Mouse (Mus musculus): ENCODE measurements around the gene Tenm3. TPM values are rescaled to one million over a fixed set of nuclear protein-coding genes. Genes with fewer than 3 reads are reported as not detected.

The Tenm3 gene
- polyA plus RNA-seq, 1 experiment: 0.71 TPM

- 76% methylated on average over 6 of the region's 6 CpGs for WGBS
- DNase-seq (ENCODE audit: low read depth, low spot score): no peak
Observed at GRCm38 (mm10) chr8:48259832-48260231, 583.9 kb downstream of the Tenm3 start.

GRCm38 (mm10) chr8:48243876-48244275 lies 599.9 kb downstream of the Tenm3 start:
- 69% methylated on average over 2 of the region's 2 CpGs for WGBS
- DNase-seq (ENCODE audit: low read depth, low spot score): no peak

- DNase-seq (ENCODE audit: low read depth, low spot score): no peak
- WGBS: 50% methylated on average over 6 of the region's 6 CpGs
Observed at GRCm38 (mm10) chr8:48240917-48241531, 602.7 kb downstream of the Tenm3 start.

GRCm38 (mm10) chr8:48236968-48237367 lies 606.8 kb downstream of the Tenm3 start:
- no peak for DNase-seq (ENCODE audit: low read depth, low spot score)
- WGBS: 94% methylated on average over 5 of the region's 5 CpGs

GRCm38 (mm10) chr8:48232927-48233326 lies 610.8 kb downstream of the Tenm3 start:
- WGBS: 87% methylated on average over 7 of the region's 7 CpGs
- DNase-seq (ENCODE audit: low read depth, low spot score): no peak

DNA sequence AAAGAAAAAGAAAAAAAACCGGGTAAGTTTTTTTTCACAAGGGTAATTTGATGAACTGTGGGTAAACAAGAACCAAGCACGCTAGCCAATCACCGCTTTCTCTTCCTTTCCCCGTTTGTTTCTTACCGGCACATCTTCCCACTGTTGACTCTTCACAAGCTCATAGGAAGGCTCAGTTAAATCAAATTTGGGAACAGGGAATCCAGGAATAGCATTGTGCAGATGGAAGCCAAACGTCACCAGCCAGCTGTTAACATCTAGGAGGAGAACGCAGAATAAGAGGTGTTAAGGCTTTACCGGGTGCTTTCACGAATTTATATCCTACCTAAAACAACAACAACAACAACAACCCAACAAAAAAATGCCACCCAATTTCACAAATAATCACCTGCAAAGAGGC lies 611.9 kb downstream of the Tenm3 start:
- no peak for DNase-seq (ENCODE audit: low read depth, low spot score)

GRCm38 (mm10) chr8:48231389-48231788 lies 612.4 kb downstream of the Tenm3 start:
- DNase-seq (ENCODE audit: low read depth, low spot score): no peak
- 73% methylated on average over 9 of the region's 9 CpGs for WGBS

More for the DNA sequence above, 611.9 kb downstream of the Tenm3 start:
- 75% methylated on average over 9 of the region's 9 CpGs for WGBS

- WGBS: 97% methylated on average over 35 of the region's 35 CpGs
- DNase-seq (ENCODE audit: low read depth, low spot score): no peak
Observed at GRCm38 (mm10) chr8:48228676-48229075, 615.1 kb downstream of the Tenm3 start.

DNA sequence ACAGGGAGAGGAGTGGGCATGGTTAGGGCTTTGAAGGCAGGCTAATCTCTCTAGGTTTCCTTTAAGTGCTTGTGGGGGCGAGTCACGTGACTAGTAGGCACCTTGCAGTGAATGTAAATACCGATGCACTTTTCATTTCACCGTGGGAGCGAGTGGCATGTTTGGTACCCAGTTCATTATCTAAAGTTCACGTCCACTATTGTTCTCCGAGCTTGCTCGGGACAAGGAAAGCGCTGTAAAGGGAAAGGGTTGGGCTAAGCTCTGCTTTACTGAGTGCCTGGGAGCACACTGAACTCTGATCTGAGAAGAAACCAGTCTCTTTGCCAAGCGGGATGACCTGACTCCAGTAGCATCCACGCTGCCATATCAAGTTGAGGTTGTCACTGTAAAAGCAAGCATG lies 619.0 kb downstream of the Tenm3 start:
- no peak for DNase-seq (ENCODE audit: low read depth, low spot score)
- 30% methylated on average over 11 of the region's 11 CpGs for WGBS

GRCm38 (mm10) chr8:48222429-48222769 lies 621.4 kb downstream of the Tenm3 start:
- WGBS: 13% methylated on average over 11 of the region's 11 CpGs
- peak; percentile 22 for DNase-seq (ENCODE audit: low read depth, low spot score)

DNA sequence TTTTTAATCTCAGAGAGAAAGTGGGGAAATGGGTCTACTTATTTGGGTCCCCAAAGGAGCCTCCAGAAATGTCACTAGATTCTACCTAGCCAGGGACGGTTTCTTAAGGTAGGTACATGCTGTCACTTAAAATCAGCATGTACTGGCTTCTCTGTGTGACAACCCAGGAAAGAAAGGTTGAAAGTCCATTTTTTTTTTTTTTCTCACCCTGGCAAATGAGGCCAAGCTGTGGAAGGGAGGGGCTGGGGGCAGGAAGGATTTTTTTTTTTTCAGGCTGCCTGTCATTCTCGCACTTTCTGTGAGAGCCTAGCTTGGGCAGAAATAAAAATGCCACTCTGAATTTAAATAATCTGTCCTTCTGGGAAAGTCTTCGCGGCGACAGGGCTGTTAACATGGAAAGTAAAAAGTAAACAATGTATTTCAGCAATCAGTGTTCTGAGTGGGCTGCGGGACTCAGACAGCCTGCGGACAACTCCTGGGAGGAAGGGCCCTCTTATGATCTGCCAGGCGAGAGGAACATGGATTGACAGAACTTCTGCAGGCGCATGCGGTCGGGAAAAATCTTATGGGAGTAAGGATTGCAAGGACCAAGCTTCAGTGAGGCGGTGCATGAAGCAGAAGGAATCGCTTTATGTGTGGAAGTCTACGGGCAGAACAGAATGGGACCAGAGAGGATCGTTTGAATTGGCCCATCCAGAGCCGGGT lies 621.9 kb downstream of the Tenm3 start:
- WGBS: 6% methylated on average over 16 of the region's 16 CpGs
- no peak for DNase-seq (ENCODE audit: low read depth, low spot score)

GRCm38 (mm10) chr8:48221304-48221703 lies 622.4 kb downstream of the Tenm3 start:
- DNase-seq (ENCODE audit: low read depth, low spot score): no peak

DNA sequence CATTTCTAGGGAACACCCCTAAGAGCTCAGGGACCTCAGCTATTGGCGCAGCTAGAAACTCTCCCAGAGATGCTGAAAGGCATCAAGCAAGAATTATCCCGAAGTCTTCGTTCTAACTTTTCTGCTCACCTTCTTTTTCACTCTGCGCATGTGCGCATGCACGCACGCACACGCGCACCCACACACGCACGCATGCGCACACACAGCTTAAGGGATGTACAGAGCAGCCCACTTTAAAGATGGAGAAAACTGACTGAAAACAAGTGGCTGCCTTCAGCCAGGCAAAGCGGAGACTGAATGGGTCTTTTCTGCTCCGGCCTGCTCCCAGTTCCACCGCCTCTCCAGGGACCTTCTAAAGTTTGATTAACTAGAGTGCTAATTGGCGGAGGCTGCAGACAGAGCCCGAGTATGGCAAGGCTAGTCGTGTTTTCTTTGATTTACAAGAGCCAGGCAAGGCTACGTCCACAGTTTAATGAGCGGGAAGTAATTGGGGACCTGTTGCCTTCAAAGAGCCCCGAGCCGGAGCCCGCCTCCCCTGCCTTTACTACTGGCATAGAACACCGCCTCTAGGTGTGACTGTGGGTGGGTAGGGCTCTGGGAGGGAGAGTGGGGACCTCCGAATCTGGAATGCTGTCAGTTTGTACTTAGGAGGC lies 623.1 kb downstream of the Tenm3 start:
- WGBS: 67% methylated on average over 25 of the region's 25 CpGs
- no peak for DNase-seq (ENCODE audit: low read depth, low spot score)

More at GRCm38 (mm10) chr8:48221304-48221703, 622.4 kb downstream of the Tenm3 start:
- WGBS: 62% methylated on average over 11 of the region's 11 CpGs

DNA sequence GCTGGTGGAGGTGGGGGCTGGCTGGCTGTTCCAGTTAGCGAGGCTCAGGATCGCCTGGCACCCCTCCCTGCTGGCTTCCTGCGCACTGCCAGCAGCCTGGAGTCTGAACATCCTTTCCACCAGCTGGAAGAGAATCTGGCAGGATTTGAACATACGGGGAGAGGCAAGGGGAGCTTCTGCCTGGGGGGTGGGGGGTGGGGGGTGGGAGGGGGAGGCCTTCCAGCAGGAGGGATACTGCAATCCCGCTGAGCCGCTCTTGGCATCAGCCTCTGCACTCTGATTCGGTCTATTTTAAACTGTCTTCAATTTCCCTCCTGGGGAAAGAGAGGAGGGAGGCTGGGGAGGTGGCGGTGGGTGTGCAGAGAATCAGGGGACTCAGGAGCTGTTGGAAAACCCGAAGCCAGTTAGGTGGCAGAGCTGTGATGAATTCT lies 628.7 kb downstream of the Tenm3 start:
- no peak for DNase-seq (ENCODE audit: low read depth, low spot score)
- 56% methylated on average over 9 of the region's 9 CpGs for WGBS

DNA sequence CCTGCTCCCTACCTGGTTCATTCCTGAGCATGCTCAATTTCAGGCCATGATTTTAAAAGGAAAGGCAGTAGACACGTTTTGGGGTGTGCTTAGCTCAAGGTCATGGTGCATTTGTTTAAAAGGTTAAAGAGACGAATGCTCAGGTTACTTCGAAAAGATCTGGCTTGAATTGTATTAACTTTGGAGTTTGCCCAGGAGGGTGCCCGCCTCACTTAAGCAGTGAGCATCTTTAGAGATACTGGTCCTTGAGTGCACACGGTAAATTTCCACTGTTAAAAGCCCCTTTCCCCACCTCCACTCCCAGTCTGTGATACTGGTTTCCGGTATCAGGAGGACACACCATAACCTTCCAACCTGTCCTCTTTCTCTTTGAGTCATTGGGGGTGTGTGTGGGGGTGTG lies 629.4 kb downstream of the Tenm3 start:
- DNase-seq (ENCODE audit: low read depth, low spot score): no peak
- WGBS: 65% methylated on average over 6 of the region's 6 CpGs

GRCm38 (mm10) chr8:48211931-48212330 lies 631.8 kb downstream of the Tenm3 start:
- WGBS: 89% methylated on average over 9 of the region's 9 CpGs
- no peak for DNase-seq (ENCODE audit: low read depth, low spot score)

DNA sequence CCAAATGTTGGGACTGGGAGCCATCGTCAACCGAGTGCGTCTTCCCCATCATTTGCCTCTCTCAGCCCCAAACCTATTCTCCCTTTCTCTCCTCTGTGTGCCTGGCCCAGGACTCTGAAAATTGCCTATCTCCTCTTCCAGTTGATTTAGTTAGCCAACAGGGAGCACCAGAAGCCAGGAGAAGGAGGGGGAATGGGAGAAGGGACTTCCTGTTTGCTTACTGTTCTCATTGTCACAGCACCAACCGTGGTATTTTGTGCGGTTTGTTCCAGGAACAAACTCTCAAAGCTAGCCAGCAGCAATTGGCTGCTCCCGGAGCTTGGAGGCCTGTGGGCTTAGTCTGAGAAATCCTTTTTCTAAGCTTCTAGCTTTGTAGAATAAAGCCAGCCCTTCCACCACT lies 636.2 kb downstream of the Tenm3 start:
- DNase-seq (ENCODE audit: low read depth, low spot score): no peak
- 79% methylated on average over 6 of the region's 6 CpGs for WGBS

GRCm38 (mm10) chr8:48206922-48207321 lies 636.8 kb downstream of the Tenm3 start:
- 74% methylated on average over 8 of the region's 8 CpGs for WGBS
- no peak for DNase-seq (ENCODE audit: low read depth, low spot score)

DNA sequence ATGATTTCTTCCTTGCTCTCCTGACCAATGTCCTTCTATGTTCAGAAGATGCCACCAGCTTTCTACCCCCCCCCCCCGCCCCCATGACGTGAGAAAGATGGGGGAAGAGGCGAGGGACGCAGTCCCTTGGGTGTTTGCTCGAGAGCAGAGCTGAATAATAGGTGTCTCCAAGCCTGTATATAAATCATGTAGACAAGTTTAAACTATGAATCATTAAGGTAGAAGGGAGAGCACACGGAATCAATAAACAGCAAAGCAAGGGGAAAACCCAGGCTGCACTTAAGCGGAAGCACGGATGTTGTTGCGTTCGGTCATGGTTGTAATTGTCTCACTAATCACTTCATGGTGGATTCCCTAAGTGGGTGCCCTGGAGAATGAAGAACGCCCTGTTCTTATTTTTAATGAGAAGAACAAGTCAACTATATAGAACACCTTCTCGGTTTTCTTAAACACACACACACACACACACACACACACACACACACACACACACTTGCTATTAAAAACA lies 638.9 kb downstream of the Tenm3 start:
- WGBS: 73% methylated on average over 12 of the region's 12 CpGs
- DNase-seq (ENCODE audit: low read depth, low spot score): no peak

- DNase-seq (ENCODE audit: low read depth, low spot score): no peak
- WGBS: 86% methylated on average over 13 of the region's 13 CpGs
Observed at GRCm38 (mm10) chr8:48204114-48204837, 639.5 kb downstream of the Tenm3 start.
